Mouse (Mus musculus): Measurements from ENCODE around the gene Arsb.

DNA sequence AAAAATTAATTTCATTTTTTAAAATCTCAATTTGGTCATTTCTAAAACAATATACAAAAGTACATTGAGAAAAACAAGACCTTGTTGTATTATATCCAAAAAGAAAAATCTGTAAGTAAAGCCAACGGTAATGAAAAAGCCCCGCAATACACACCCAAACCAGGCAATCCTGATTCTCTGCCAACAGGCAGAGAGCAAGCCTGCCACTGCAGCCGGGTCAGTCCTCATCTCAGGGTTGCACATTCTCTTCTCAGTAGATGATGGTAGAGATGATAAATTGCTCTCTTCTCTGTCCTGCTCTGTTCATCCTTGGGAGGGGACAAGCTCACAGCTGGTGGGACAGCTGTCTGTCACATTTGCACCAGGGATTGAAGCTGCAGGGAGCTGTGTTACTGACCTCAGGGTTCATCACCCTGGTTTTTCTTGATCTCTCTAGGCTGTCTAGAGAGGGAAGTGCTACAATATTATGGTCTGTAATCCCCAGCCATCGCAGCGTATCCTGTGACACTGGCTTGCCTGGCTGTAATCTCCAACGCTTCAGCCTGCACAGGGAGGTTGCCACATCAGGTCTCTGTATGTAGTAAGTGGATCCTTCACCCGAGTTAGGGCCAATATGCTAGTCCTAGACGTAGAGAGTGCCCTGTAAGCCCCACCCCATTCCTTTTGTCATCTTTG lies 92.8 kb downstream of the Arsb start:
- TF ChIP-seq CTCF (IDR thresholded peaks at IDR 0.05; ENCODE audit: control insufficient read depth, insufficient read depth, low read length), result no peak
- no peak for TF ChIP-seq POLR2A (IDR thresholded peaks at IDR 0.05; ENCODE audit: borderline replicate concordance, control insufficient read depth, low read depth, low read length)
